Mouse (Mus musculus) small intestine, adult 2 months (tissue): ENCODE data around the gene Gpatch2.

Experiments used
- CTCF ChIP-seq: fragments of 200-500 bp; IDR thresholded peaks from 2 replicates; pipeline ENCODE4 v1.5.1; 2012; ENCODE audit warnings: low read depth, mild to moderate bottlenecking, control low read depth, inconsistent platforms, low read length, moderate library complexity, mixed read lengths; ENCODE audit not compliant: insufficient replicate concordance, insufficient read length; ENCODE audit errors: extremely low read depth
- POLR2A ChIP-seq: fragments of 200-500 bp; IDR thresholded peaks from 2 replicates; pipeline ENCODE4 v1.6.1; 2012; ENCODE audit warnings: low read depth, mild to moderate bottlenecking, control low read depth, inconsistent platforms, low read length, moderate library complexity

GRCm38 (mm10) chr1:187365424-187365823 lies 150.1 kb downstream of the Gpatch2 start:
- TF ChIP-seq CTCF (no peak), POLR2A (no peak)
